In genomic region chr7:126861429-126862130, GRCm38 (mm10) we compare ENCODE assay signal across 8 mouse cellular contexts. TPM values are rescaled to one million over a fixed set of nuclear protein-coding genes. Genes with fewer than 3 reads are reported as not detected.
DNase-seq lines count a peak whose midpoint lies in the region; ATAC-seq and TF ChIP-seq lines count a peak whose summit lies in the region.

Gene Hirip3, plus strand, starts transcription at chr7:126861972.

- H3K4me2 ChIP-seq in lung, postnatal 0 days (replicated peaks; ENCODE audit: low read depth, low read length): peak within 1 kb of the TSS; percentile 71

- no peak for TF ChIP-seq EP300 in lung, postnatal 0 days (IDR thresholded peaks at IDR 0.05)

- peak within 1 kb of the TSS; percentile 95 for H3K27ac ChIP-seq in hindbrain, embryonic 10.5 days
- H3K27ac ChIP-seq in lung, postnatal 0 days (ENCODE audit: low read length): peak within 1 kb of the TSS; percentile 66; the same call in 1 of the 2 replicates

- H3K4me3 ChIP-seq in hindbrain, embryonic 10.5 days: peak within 1 kb of the TSS; percentile 68
- H3K4me3 ChIP-seq in lung, postnatal 0 days (ENCODE audit: low read depth, low read length): peak within 1 kb of the TSS; percentile 61

- H3K4me1 ChIP-seq in hindbrain, embryonic 10.5 days (replicated peaks): peaks cover 39% of the 10 kb centered on the region
- H3K4me1 ChIP-seq in lung, postnatal 0 days (ENCODE audit: insufficient read depth, low read depth, low read length): peaks cover 6% of the 10 kb centered on the region; the same call in 1 of the 2 replicates

- DNase-seq in MEL-GATA-1-ER (ENCODE audit: extremely low read depth, low read depth): peak; percentile 86
- DNase-seq in cerebellum, adult 8-10 months: peak; percentile 94
- peak; percentile 94 for DNase-seq in hindbrain, embryonic 10.5 days (ENCODE audit: low spot score)
- DNase-seq in layer of hippocampus, adult 9-11 months: peak; percentile 93
- DNase-seq in lung, postnatal 0 days (ENCODE audit: low spot score): peak; percentile 97
- DNase-seq in ovary, postnatal 14 days (ENCODE audit: low spot score): peak; percentile 91
- DNase-seq in thymus, postnatal 14 days: peak; percentile 95

- peaks cover 77% of the 10 kb centered on the region for H3K36me3 ChIP-seq in hindbrain, embryonic 10.5 days
- H3K36me3 ChIP-seq in lung, postnatal 0 days (ENCODE audit: insufficient read depth, low read length): peaks cover 18% of the 10 kb centered on the region

- ATAC-seq in frontal cortex, adult (ENCODE audit: low TSS enrichment): peak; percentile 83
- peak; percentile 94 for ATAC-seq in lung, postnatal 0 days

- H3K9me3 ChIP-seq in hindbrain, embryonic 10.5 days: no peaks in the 10 kb centered on the region
- H3K9me3 ChIP-seq in lung, postnatal 0 days (ENCODE audit: low read length): no peaks in the 10 kb centered on the region

- WGBS in hindbrain, embryonic 10.5 days: 3% methylated on average over 42 of the region's 42 CpGs
- 1% methylated on average over 42 of the region's 42 CpGs for WGBS in lung, postnatal 0 days

- peak within 1 kb of the TSS; percentile 44 for H3K9ac ChIP-seq in lung, postnatal 0 days (replicated peaks; ENCODE audit: low read depth)

- TF ChIP-seq CTCF in lung, postnatal 0 days (IDR thresholded peaks at IDR 0.05): 0 out of 2 replicates have a peak, but pooled peaks have one; percentile 9

- H3K27me3 ChIP-seq in hindbrain, embryonic 10.5 days (ENCODE audit: insufficient read depth, poor library complexity, severe bottlenecking): no peaks in the 10 kb centered on the region
- H3K27me3 ChIP-seq in lung, postnatal 0 days (replicated peaks; ENCODE audit: insufficient read depth, low read length): no peaks in the 10 kb centered on the region

RNA-seq across cellular contexts. Expression of gene Hirip3, which starts in this region (rescaled TPM):
- polyA plus RNA-seq in hindbrain, embryonic 10.5 days (2016; fragmentation: Nextera tagmentation; extraction: Ambion mirVana): 38.7 and 48.1 TPM in 2 replicates
- 8.4 and 9.3 TPM in 2 replicates for polyA plus RNA-seq in lung, postnatal 0 days (2015; fragmentation: Nextera tagmentation; extraction: Ambion mirVana)

Comparison
In these comparisons a context has a peak if more than half of its experiments do, and no peak if none do; other contexts are left out.
1. Peak in every context shown above with its lines: DNase-seq, ATAC-seq, H3K4me3 ChIP-seq and H3K27ac ChIP-seq.